Mouse (Mus musculus) liver, adult 2 months (tissue): ENCODE results near the gene Sgf29. TPM values are rescaled to one million over a fixed set of nuclear protein-coding genes. Genes with fewer than 3 reads are reported as not detected.

ENCODE experiments used
- DNase-seq: peaks from one replicate; pipeline ENCODE4 v3.0.0-alpha.2; 2011; ENCODE audit warnings: low read depth, low spot score; ENCODE audit errors: extremely low read depth
- H3K27ac ChIP-seq: fragments of 200-500 bp; replicated peaks from 2 replicates; pipeline ENCODE4 v1.5.1; 2012; ENCODE audit warnings: low read depth, mild to moderate bottlenecking, control low read depth, inconsistent platforms, low read length; ENCODE audit not compliant: insufficient read depth
- H3K27me3 ChIP-seq: fragments of 200-500 bp; 2 replicates; pipeline ENCODE4 v1.6.1; 2012; ENCODE audit warnings: mild to moderate bottlenecking, moderate library complexity, low read length, inconsistent platforms; ENCODE audit not compliant: control insufficient read depth, insufficient read depth
- H3K36me3 ChIP-seq: fragments of 200-500 bp; 2 replicates; pipeline ENCODE4 v1.6.1; 2012; ENCODE audit warnings: low read length, inconsistent platforms; ENCODE audit not compliant: control insufficient read depth, insufficient read depth
- H3K4me1 ChIP-seq: fragments of 200-500 bp; 2 replicates; pipeline ENCODE4 v1.6.1; 2011; ENCODE audit warnings: low read length; ENCODE audit not compliant: control insufficient read depth, insufficient read depth
- H3K4me3 ChIP-seq: fragments of 200-500 bp; 2 replicates; pipeline ENCODE4 v1.5.1; 2011; ENCODE audit warnings: low read depth, mild to moderate bottlenecking, control low read depth, low read length, moderate library complexity; ENCODE audit not compliant: insufficient read depth
- H3K79me2 ChIP-seq: fragments of 200-500 bp; 2 replicates; pipeline ENCODE4 v1.6.1; 2012; ENCODE audit warnings: inconsistent platforms, mild to moderate bottlenecking, low read length, moderate library complexity; ENCODE audit not compliant: control insufficient read depth, insufficient read depth
- H3K9ac ChIP-seq: fragments of 200-500 bp; 2 replicates; pipeline ENCODE4 v1.6.1; 2012; ENCODE audit warnings: low read depth, mild to moderate bottlenecking, control low read depth, inconsistent platforms, low read length
- CTCF ChIP-seq: fragments of 200-500 bp; IDR thresholded peaks from 2 replicates; pipeline ENCODE4 v1.5.1; 2011; ENCODE audit warnings: low read depth, low read length, control low read depth
- POLR2A ChIP-seq: fragments of 200-500 bp; IDR thresholded peaks from 2 replicates; pipeline ENCODE4 v1.6.1; 2011; ENCODE audit warnings: low read length, control low read depth; ENCODE audit not compliant: insufficient read depth; ENCODE audit errors: extremely low read depth
- WGBS: fragments of 180-500 bp; shearing (Covaris S2); methylation state at CpG from one replicate; pipeline ENCODE4 v1.1.7; 2018; 5-methylcytosine and 5-hydroxymethylcytosine counted together
- polyA plus RNA-seq: library from polyadenylated mRNA; depleted of rRNA; stranded (reverse); fragments of >200 nt; gene quantifications from 2 replicates; pipeline ENCODE4 v1.2.3, GENCODE M21; 2012
- total RNA-seq: library from RNA; depleted of rRNA; stranded (reverse); fragments of >200 nt; gene quantifications from 2 replicates; pipeline ENCODE4 v1.2.3, GENCODE M21; 2014

Gene Sgf29
- total and polyA plus RNA-seq, 2 experiments, result 7.7 to 54.2 TPM

GRCm38 (mm10) chr7:126624774-126625173 lies 24.3 kb upstream of the Sgf29 start:
- TF ChIP-seq POLR2A (no peak), CTCF (0 out of 2 replicates have a peak, but pooled peaks have one; percentile 7)
- Histone ChIP-seq H3K4me1 (peaks cover 2% of the 10 kb centered on the region), H3K27ac (no peak overlapping the region), H3K79me2 (no peaks in the 10 kb centered on the region), H3K4me3 (no peak overlapping the region), H3K36me3 (no peaks in the 10 kb centered on the region), H3K9ac (no peak overlapping the region), H3K27me3 (no peaks in the 10 kb centered on the region)
- WGBS, result 60% methylated on average over 16 of the region's 16 CpGs
- no peak for DNase-seq

- Histone ChIP-seq H3K4me1 (peaks cover 2% of the 10 kb centered on the region), H3K79me2 (no peaks in the 10 kb centered on the region), H3K9ac (0 out of 2 replicates have a peak overlapping the region, but pooled peaks have one; percentile 11), H3K27ac (peak overlapping the region; percentile 41), H3K27me3 (no peaks in the 10 kb centered on the region), H3K36me3 (no peaks in the 10 kb centered on the region), H3K4me3 (no peak overlapping the region)
- WGBS, result 2% methylated on average over 6 of the region's 6 CpGs
- DNase-seq, result peak; percentile 62
- TF ChIP-seq POLR2A (no peak), CTCF (no peak)
Measured at GRCm38 (mm10) chr7:126625369-126625768, 23.7 kb upstream of the Sgf29 start.

DNA sequence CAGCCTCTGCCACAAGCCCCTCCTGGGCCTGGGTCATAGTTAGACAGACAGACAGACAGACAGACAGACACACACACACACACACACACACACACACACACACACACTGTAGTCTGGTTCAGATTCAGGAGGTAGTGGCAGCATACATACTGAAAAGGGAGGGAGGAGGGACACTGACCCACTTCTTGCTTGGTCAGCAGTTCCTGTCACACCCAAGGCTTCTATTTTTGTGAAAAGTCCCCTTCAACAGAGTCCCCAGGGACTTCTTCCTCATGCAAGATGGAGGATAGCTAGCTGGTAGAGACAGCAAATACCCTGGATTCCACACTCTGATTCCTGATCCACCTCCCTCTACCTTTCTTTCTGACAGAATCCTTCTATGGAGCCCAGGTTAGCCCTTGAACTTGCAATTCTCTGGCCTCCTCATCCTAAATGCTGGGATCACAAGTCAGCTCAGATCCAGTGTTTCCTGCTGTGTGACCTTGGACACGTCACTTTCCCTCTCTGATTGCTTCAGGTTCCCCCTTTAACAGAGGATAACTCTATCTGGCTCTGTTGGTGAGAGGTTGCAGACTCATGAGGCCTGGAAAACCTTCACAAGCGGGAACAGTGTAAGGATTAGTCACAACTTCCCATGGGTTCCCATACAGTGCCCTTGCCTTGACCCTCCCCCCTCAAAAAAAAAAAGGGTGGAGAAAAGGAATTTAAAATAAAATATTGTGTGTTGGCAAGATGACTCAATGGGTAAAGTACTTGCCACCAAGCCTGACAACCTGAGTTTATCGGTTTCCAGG lies 23.1 kb upstream of the Sgf29 start:
- H3K79me2 ChIP-seq, result no peaks in the 10 kb centered on the region
- H3K4me1 ChIP-seq, result peaks cover 2% of the 10 kb centered on the region
- 86% methylated on average over 3 of the region's 3 CpGs for WGBS
- no peaks in the 10 kb centered on the region for H3K36me3 ChIP-seq
- no peaks in the 10 kb centered on the region for H3K27me3 ChIP-seq
- no peak for DNase-seq
- no peak overlapping the region for H3K4me3 ChIP-seq
- TF ChIP-seq CTCF (no peak), POLR2A (no peak)
- no peak overlapping the region for H3K9ac ChIP-seq
- peak overlapping the region; percentile 41 for H3K27ac ChIP-seq

GRCm38 (mm10) chr7:126628111-126628510 lies 21.0 kb upstream of the Sgf29 start:
- TF ChIP-seq CTCF (no peak), POLR2A (no peak)
- H3K4me3 ChIP-seq, result no peak overlapping the region
- no peaks in the 10 kb centered on the region for H3K36me3 ChIP-seq
- no peak for DNase-seq
- no peak overlapping the region for H3K9ac ChIP-seq
- H3K27me3 ChIP-seq, result no peaks in the 10 kb centered on the region
- no peak overlapping the region for H3K27ac ChIP-seq
- H3K79me2 ChIP-seq, result no peaks in the 10 kb centered on the region
- WGBS, result 73% methylated on average over 6 of the region's 6 CpGs
- peaks cover 2% of the 10 kb centered on the region for H3K4me1 ChIP-seq

DNA sequence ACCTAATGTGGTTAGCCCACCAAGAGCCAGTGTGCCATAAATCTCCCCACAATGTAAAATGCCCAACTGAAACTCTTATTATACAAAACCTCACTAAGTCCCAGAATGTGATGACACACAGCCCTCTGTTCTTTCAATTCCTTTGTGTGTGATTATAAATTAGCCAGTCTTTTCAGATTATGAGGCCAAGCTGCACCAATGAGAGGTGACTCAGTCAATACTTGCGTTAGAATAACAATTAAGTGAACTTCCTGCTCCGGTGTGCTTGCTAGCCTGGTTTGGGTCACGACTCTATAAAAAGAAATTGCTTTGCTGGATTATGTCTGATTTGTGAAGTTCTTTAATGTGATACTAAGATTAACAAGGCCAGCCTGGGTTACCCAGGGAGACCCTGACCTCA lies 19.2 kb upstream of the Sgf29 start:
- Histone ChIP-seq H3K27me3 (no peaks in the 10 kb centered on the region), H3K9ac (no peak overlapping the region), H3K36me3 (no peaks in the 10 kb centered on the region), H3K4me3 (no peak overlapping the region), H3K27ac (no peak overlapping the region), H3K4me1 (peaks cover 2% of the 10 kb centered on the region), H3K79me2 (no peaks in the 10 kb centered on the region)
- 49% methylated on average over 3 of the region's 3 CpGs for WGBS
- no peak for DNase-seq
- TF ChIP-seq POLR2A, result no peak
- no peak for TF ChIP-seq CTCF

DNA sequence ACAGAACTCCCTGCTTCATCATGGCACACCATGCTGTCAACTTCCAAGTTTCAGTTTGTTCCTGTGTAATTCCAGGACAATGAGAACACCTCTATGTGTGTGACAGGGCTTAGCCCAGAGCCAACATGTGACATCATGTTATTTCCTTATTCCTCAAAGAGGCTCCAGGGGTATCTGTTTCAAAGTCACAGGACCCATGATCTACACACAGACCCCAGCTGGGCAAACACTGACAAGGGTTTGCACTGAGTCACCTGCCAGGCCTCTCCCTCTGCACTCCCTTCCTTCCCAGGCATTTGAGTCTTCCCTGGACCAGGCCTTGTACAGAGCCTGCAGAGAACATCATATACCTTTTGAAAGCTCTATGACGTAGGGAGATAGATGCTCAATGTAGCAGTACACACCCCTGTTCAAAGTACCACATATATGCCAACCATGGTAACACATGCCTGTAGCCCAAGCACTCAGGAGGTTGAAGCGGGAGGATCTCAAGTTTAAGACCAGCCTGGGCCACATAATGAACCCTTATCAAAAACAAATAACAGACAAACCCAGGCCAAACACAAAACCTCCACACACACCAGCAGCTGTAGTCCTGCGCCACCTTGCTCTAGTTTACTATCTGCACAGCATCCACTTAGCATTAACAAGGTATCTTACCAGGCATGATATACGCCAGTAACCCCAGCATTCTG lies 18.1 kb upstream of the Sgf29 start, which contains the start of gene Nupr1:
Nupr1 (minus strand) TSS at position 38 of the 695 bp plus-strand sequence.
- Histone ChIP-seq H3K36me3 (no peaks in the 10 kb centered on the region), H3K4me1 (no peaks in the 10 kb centered on the region; the same call in 1 of the 2 replicates), H3K27me3 (no peaks in the 10 kb centered on the region), H3K79me2 (no peaks in the 10 kb centered on the region), H3K9ac (no peak within 1 kb of the TSS), H3K27ac (no peak within 1 kb of the TSS), H3K4me3 (no peak within 1 kb of the TSS)
- DNase-seq, result no peak
- TF ChIP-seq CTCF, result no peak
- no peak for TF ChIP-seq POLR2A
- 95% methylated on average over 4 of the region's 4 CpGs for WGBS
